Mouse (Mus musculus): ENCODE measurements around the gene Faah. TPM values are rescaled to one million over a fixed set of nuclear protein-coding genes. Genes with fewer than 3 reads are reported as not detected.

The Faah gene
- polyA plus RNA-seq, 1 experiment from 2014 or later = 15.5 TPM

DNA sequence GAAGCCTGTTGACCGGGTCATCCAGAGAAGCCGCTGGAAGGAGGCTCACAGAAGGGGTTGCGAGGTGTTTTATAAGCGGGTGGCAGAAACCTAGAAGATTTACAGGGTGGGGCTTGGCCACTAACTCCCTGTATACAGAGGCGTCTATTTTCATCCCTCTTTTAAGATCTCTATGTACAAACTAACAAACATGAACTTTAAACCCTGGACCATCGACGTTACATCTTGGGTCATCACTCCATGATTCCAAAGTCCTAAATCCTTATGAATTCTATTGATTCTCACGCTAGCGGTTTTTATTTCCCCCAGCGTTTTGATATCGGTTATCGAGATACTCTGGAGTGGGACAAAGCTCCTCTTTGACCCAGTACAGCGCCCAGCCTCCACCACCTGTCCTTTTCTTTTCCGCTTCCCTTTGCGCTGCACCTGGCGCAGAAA lies 845 bp downstream of the Faah start:
- Histone ChIP-seq H3K36me3 (ENCODE audit: control insufficient read depth, insufficient read depth, low read length) (no peaks in the 10 kb centered on the region), H3K9ac (replicated peaks; ENCODE audit: low read length) (peak overlapping the region; percentile 81), H3K27me3 (ENCODE audit: control insufficient read depth, insufficient read depth, low read length) (peaks cover 32% of the 10 kb centered on the region; the same call in 1 of the 2 replicates), H3K4me3 (replicated peaks; ENCODE audit: low read depth, low read length) (peak overlapping the region; percentile 65), H3K27ac (replicated peaks; ENCODE audit: low read depth, low read length) (peak overlapping the region; percentile 76; the same call in 1 of the 2 replicates), H3K4me2 (ENCODE audit: low read length) (peak overlapping the region; percentile 94), H3K4me1 (ENCODE audit: control insufficient read depth, insufficient read depth, low read length) (0 out of 2 replicates have a peak, but pooled peaks cover 10% of the 10 kb centered on the region), H3K9me3 (ENCODE audit: control insufficient read depth, low read length) (no peaks in the 10 kb centered on the region)
- ATAC-seq (ENCODE audit: low FRiP score, low TSS enrichment) = no peak
- 11% methylated on average over 16 of the region's 16 CpGs for whole genome bisulfite sequencing
- peak; percentile 9 for DNase-seq

GRCm38 (mm10) chr4:116016396-116016795 lies 1.3 kb downstream of the Faah start:
- peak overlapping the region; percentile 94 for H3K4me2 ChIP-seq (ENCODE audit: low read length)
- ATAC-seq (ENCODE audit: low FRiP score, low TSS enrichment) = no peak
- H3K4me3 ChIP-seq (replicated peaks; ENCODE audit: low read depth, low read length) = peak overlapping the region; percentile 65
- no peak overlapping the region; the same call in 1 of the 2 replicates for H3K9ac ChIP-seq (replicated peaks; ENCODE audit: low read length)
- H3K4me1 ChIP-seq (ENCODE audit: control insufficient read depth, insufficient read depth, low read length) = 0 out of 2 replicates have a peak, but pooled peaks cover 10% of the 10 kb centered on the region
- H3K27ac ChIP-seq (replicated peaks; ENCODE audit: low read depth, low read length) = no peak overlapping the region
- 62% methylated on average over 3 of the region's 3 CpGs for WGBS
- no peak for DNase-seq
- H3K36me3 ChIP-seq (ENCODE audit: control insufficient read depth, insufficient read depth, low read length) = no peaks in the 10 kb centered on the region
- no peaks in the 10 kb centered on the region for H3K9me3 ChIP-seq (ENCODE audit: control insufficient read depth, low read length)
- H3K27me3 ChIP-seq (ENCODE audit: control insufficient read depth, insufficient read depth, low read length) = peaks cover 32% of the 10 kb centered on the region; the same call in 1 of the 2 replicates

- no peaks in the 10 kb centered on the region for H3K36me3 ChIP-seq (ENCODE audit: control insufficient read depth, insufficient read depth, low read length)
- H3K27me3 ChIP-seq (ENCODE audit: control insufficient read depth, insufficient read depth, low read length) = peaks cover 32% of the 10 kb centered on the region; the same call in 1 of the 2 replicates
- WGBS = 77% methylated on average over 8 of the region's 8 CpGs
- H3K9ac ChIP-seq (replicated peaks; ENCODE audit: low read length) = no peak overlapping the region
- H3K4me2 ChIP-seq (ENCODE audit: low read length) = peak overlapping the region; percentile 94
- H3K9me3 ChIP-seq (ENCODE audit: control insufficient read depth, low read length) = no peaks in the 10 kb centered on the region
- H3K4me3 ChIP-seq (replicated peaks; ENCODE audit: low read depth, low read length) = no peak overlapping the region
- H3K27ac ChIP-seq (replicated peaks; ENCODE audit: low read depth, low read length) = no peak overlapping the region
- ATAC-seq (ENCODE audit: low FRiP score, low TSS enrichment) (no peak), DNase-seq (no peak)
- 0 out of 2 replicates have a peak, but pooled peaks cover 10% of the 10 kb centered on the region for H3K4me1 ChIP-seq (ENCODE audit: control insufficient read depth, insufficient read depth, low read length)
Observed at GRCm38 (mm10) chr4:116015996-116016395, 1.7 kb downstream of the Faah start.

GRCm38 (mm10) chr4:116015502-116015901 lies 2.2 kb downstream of the Faah start:
- ATAC-seq (ENCODE audit: low FRiP score, low TSS enrichment) (no peak), DNase-seq (no peak)
- Histone ChIP-seq H3K9me3 (ENCODE audit: control insufficient read depth, low read length) (no peaks in the 10 kb centered on the region), H3K4me2 (ENCODE audit: low read length) (no peak overlapping the region), H3K4me3 (replicated peaks; ENCODE audit: low read depth, low read length) (no peak overlapping the region), H3K9ac (replicated peaks; ENCODE audit: low read length) (no peak overlapping the region), H3K27ac (replicated peaks; ENCODE audit: low read depth, low read length) (no peak overlapping the region), H3K36me3 (ENCODE audit: control insufficient read depth, insufficient read depth, low read length) (no peaks in the 10 kb centered on the region), H3K27me3 (ENCODE audit: control insufficient read depth, insufficient read depth, low read length) (peaks cover 32% of the 10 kb centered on the region; the same call in 1 of the 2 replicates), H3K4me1 (ENCODE audit: control insufficient read depth, insufficient read depth, low read length) (0 out of 2 replicates have a peak, but pooled peaks cover 10% of the 10 kb centered on the region)
- WGBS = 85% methylated on average over 5 of the region's 5 CpGs

DNA sequence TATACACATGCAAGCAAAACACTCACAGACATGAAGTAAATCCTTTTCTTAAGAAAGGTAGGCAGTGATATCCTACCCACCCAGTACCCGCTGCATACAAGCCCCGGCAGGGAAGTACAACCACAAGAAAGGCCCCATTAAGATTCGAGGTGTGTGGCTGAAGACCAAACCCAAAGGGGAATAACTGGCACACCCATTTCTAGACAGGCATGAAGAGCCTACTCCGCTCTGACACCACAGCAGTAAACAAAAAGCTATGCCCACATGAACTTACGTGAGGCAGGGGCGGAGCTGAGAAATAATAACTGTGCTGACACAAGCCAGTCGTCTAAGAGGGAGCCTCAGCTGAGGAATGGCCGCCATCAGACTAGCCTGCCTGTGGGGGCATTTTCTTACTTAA lies 7.5 kb downstream of the Faah start:
- 80% methylated on average over 8 of the region's 8 CpGs for WGBS
- ATAC-seq (ENCODE audit: low FRiP score, low TSS enrichment) = no peak
- no peak overlapping the region for H3K27ac ChIP-seq (replicated peaks; ENCODE audit: low read depth, low read length)

DNA sequence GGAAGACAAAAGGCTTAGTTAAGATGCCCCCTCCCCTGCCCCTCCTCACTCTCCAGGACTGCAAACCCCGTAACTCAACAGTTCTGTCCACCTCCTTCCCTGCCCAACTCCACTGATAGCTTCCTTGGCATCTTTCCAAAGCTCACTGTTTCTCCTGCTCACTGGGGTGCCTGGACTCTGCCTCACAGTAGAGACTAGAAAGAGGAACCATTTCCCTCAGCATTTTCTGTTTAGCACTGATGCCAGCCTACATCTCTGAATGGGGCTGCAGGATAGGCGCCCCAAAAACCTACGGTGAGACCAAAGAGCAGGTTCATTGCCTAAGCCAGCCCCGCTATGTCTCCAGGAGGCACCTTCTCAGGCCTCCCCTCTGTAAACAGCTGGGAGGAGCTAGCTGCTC lies 16.5 kb downstream of the Faah start:
- Histone ChIP-seq H3K9ac (replicated peaks; ENCODE audit: low read length) (no peak overlapping the region), H3K27ac (replicated peaks; ENCODE audit: low read depth, low read length) (no peak overlapping the region), H3K4me2 (ENCODE audit: low read length) (no peak overlapping the region), H3K36me3 (ENCODE audit: control insufficient read depth, insufficient read depth, low read length) (no peaks in the 10 kb centered on the region; the same call in 1 of the 2 replicates), H3K4me1 (ENCODE audit: control insufficient read depth, insufficient read depth, low read length) (no peaks in the 10 kb centered on the region), H3K9me3 (ENCODE audit: control insufficient read depth, low read length) (no peaks in the 10 kb centered on the region), H3K27me3 (ENCODE audit: control insufficient read depth, insufficient read depth, low read length) (no peaks in the 10 kb centered on the region), H3K4me3 (replicated peaks; ENCODE audit: low read depth, low read length) (no peak overlapping the region)
- 66% methylated on average over 4 of the region's 4 CpGs for WGBS
- DNase-seq (peak; percentile 40), ATAC-seq (ENCODE audit: low FRiP score, low TSS enrichment) (no peak)

More for the DNA sequence above, 7.5 kb downstream of the Faah start:
- Histone ChIP-seq H3K36me3 (ENCODE audit: control insufficient read depth, insufficient read depth, low read length) (no peaks in the 10 kb centered on the region; the same call in 1 of the 2 replicates), H3K4me3 (replicated peaks; ENCODE audit: low read depth, low read length) (no peak overlapping the region), H3K9me3 (ENCODE audit: control insufficient read depth, low read length) (no peaks in the 10 kb centered on the region), H3K4me2 (ENCODE audit: low read length) (no peak overlapping the region), H3K27me3 (ENCODE audit: control insufficient read depth, insufficient read depth, low read length) (peaks cover under 1% of the 10 kb centered on the region; the same call in 1 of the 2 replicates), H3K4me1 (ENCODE audit: control insufficient read depth, insufficient read depth, low read length) (no peaks in the 10 kb centered on the region), H3K9ac (replicated peaks; ENCODE audit: low read length) (no peak overlapping the region)
- DNase-seq = no peak

GRCm38 (mm10) chr4:116000671-116001070 lies 17.1 kb downstream of the Faah start:
- Histone ChIP-seq H3K4me1 (ENCODE audit: control insufficient read depth, insufficient read depth, low read length) (no peaks in the 10 kb centered on the region), H3K4me2 (ENCODE audit: low read length) (no peak overlapping the region), H3K27me3 (ENCODE audit: control insufficient read depth, insufficient read depth, low read length) (no peaks in the 10 kb centered on the region), H3K36me3 (ENCODE audit: control insufficient read depth, insufficient read depth, low read length) (no peaks in the 10 kb centered on the region; the same call in 1 of the 2 replicates), H3K9me3 (ENCODE audit: control insufficient read depth, low read length) (no peaks in the 10 kb centered on the region), H3K27ac (replicated peaks; ENCODE audit: low read depth, low read length) (no peak overlapping the region), H3K9ac (replicated peaks; ENCODE audit: low read length) (no peak overlapping the region), H3K4me3 (replicated peaks; ENCODE audit: low read depth, low read length) (no peak overlapping the region)
- ATAC-seq (ENCODE audit: low FRiP score, low TSS enrichment) (no peak), DNase-seq (no peak)
- WGBS = 53% methylated on average over 6 of the region's 6 CpGs

DNA sequence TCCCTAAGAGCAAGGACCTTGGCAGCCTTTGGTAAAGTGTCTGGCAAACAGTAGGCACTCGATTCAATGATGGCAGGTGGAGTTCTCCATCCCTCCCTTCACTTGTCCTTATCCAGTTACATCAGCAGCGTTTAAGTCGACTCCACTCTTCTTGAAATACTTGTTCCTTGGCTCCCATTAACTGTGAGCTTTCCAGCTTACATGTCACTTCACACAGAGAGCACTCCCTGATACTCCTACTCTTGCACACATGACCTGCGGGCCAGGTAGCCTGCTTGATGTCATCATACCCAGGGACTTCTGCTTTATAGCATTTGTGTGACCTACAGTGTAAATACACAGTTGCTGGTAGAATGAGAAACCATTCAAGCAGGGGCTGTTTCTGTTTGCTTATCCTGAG lies 21.0 kb downstream of the Faah start:
- Histone ChIP-seq H3K27ac (replicated peaks; ENCODE audit: low read depth, low read length) (no peak overlapping the region), H3K4me1 (ENCODE audit: control insufficient read depth, insufficient read depth, low read length) (no peaks in the 10 kb centered on the region), H3K4me2 (ENCODE audit: low read length) (no peak overlapping the region), H3K4me3 (replicated peaks; ENCODE audit: low read depth, low read length) (no peak overlapping the region), H3K9me3 (ENCODE audit: control insufficient read depth, low read length) (no peaks in the 10 kb centered on the region), H3K36me3 (ENCODE audit: control insufficient read depth, insufficient read depth, low read length) (no peaks in the 10 kb centered on the region), H3K9ac (replicated peaks; ENCODE audit: low read length) (no peak overlapping the region), H3K27me3 (ENCODE audit: control insufficient read depth, insufficient read depth, low read length) (no peaks in the 10 kb centered on the region)
- 83% methylated on average over 4 of the region's 4 CpGs for WGBS
- DNase-seq (no peak), ATAC-seq (ENCODE audit: low FRiP score, low TSS enrichment) (no peak)

- ATAC-seq (ENCODE audit: low FRiP score, low TSS enrichment) = no peak
- Histone ChIP-seq H3K36me3 (ENCODE audit: control insufficient read depth, insufficient read depth, low read length) (no peaks in the 10 kb centered on the region), H3K27me3 (ENCODE audit: control insufficient read depth, insufficient read depth, low read length) (no peaks in the 10 kb centered on the region), H3K27ac (replicated peaks; ENCODE audit: low read depth, low read length) (no peak overlapping the region), H3K4me2 (ENCODE audit: low read length) (no peak overlapping the region), H3K9me3 (ENCODE audit: control insufficient read depth, low read length) (no peaks in the 10 kb centered on the region), H3K9ac (replicated peaks; ENCODE audit: low read length) (no peak overlapping the region), H3K4me1 (ENCODE audit: control insufficient read depth, insufficient read depth, low read length) (no peaks in the 10 kb centered on the region), H3K4me3 (replicated peaks; ENCODE audit: low read depth, low read length) (no peak overlapping the region)
- no peak for DNase-seq
- WGBS = 65% methylated on average over 2 of the region's 2 CpGs
Observed at GRCm38 (mm10) chr4:115995376-115995730, 22.4 kb downstream of the Faah start.

Measured in midbrain, embryonic 14.5 days (tissue).